Mouse (Mus musculus) liver, embryonic 14.5 days (tissue): ENCODE results near the gene Kctd10. TPM values are rescaled to one million over a fixed set of nuclear protein-coding genes. Genes with fewer than 3 reads are reported as not detected.

Source experiments
- ATAC-seq: fragments of 200-750 bp; cut with Nextera tagmentation; 2 replicates; pipeline ENCODE4 v1.8.0; 2017; ENCODE audit warnings: moderate number of reproducible peaks, mild to moderate bottlenecking, moderate library complexity; ENCODE audit not compliant: insufficient read depth
- DNase-seq, 3 experiments: peaks; one replicate each; pipeline ENCODE4 v3.0.0-alpha.2; 2012 to 2013; ENCODE audit warnings: low read depth in 3 of 3, low spot score in 3 of 3
- H3K27ac ChIP-seq: fragments of 300-500 bp; sonication (generic); 2 replicates; pipeline ENCODE4 v1.5.1; 2014; ENCODE audit warnings: moderate library complexity, mild to moderate bottlenecking, control low read depth, inconsistent platforms
- H3K27me3 ChIP-seq: fragments of 300-500 bp; sonication (generic); 2 replicates; pipeline ENCODE4 v1.6.1; 2014; ENCODE audit warnings: mild to moderate bottlenecking, low read length, moderate library complexity; ENCODE audit not compliant: control insufficient read depth, insufficient read depth
- H3K36me3 ChIP-seq: fragments of 300-500 bp; sonication (generic); replicated peaks from 2 replicates; pipeline ENCODE4 v1.6.1; 2014; ENCODE audit warnings: low read depth; ENCODE audit not compliant: control insufficient read depth, insufficient read depth
- H3K4me1 ChIP-seq, 2 experiments: fragments of 200-500 bp in 1 of 2; fragments of 300-500 bp in 1 of 2; sonication (generic) in 1 of 2; replicated peaks; 2 replicates each; pipeline ENCODE4 v1.6.1; 2012 to 2014; ENCODE audit warnings: antibody characterized with exemption in 1 of 2, inconsistent platforms in 1 of 2, low read length in 1 of 2; ENCODE audit not compliant: control insufficient read depth in 2 of 2, insufficient read depth in 2 of 2
- H3K4me2 ChIP-seq: fragments of 300-500 bp; sonication (generic); 2 replicates; pipeline ENCODE4 v1.6.1; 2014; ENCODE audit warnings: low read depth, mild to moderate bottlenecking, control low read depth, moderate library complexity
- H3K4me3 ChIP-seq, 2 experiments: fragments of 200-500 bp in 1 of 2; fragments of 300-500 bp in 1 of 2; sonication (generic) in 1 of 2; 2 replicates each; pipeline ENCODE4 v1.5.1; 2012 to 2014; ENCODE audit warnings: low read depth in 2 of 2, low read length in 2 of 2, mild to moderate bottlenecking in 2 of 2, control low read depth in 1 of 2, inconsistent platforms in 1 of 2, moderate library complexity in 1 of 2; ENCODE audit not compliant: insufficient read depth in 1 of 2
- H3K9ac ChIP-seq: fragments of 300-500 bp; sonication (generic); replicated peaks from 2 replicates; pipeline ENCODE4 v1.6.1; 2014; ENCODE audit warnings: mild to moderate bottlenecking, control low read depth, moderate library complexity
- H3K9me3 ChIP-seq: fragments of 300-500 bp; sonication (generic); 2 replicates; pipeline ENCODE4 v1.6.1; 2016; ENCODE audit warnings: low read length, mixed read lengths; ENCODE audit not compliant: control insufficient read depth
- CTCF ChIP-seq: IDR thresholded peaks from 2 replicates; pipeline ENCODE4 v1.5.1; 2016; ENCODE audit warnings: antibody characterized with exemption, low read depth, control low read depth
- EP300 ChIP-seq: IDR thresholded peaks from 2 replicates; pipeline ENCODE4 v1.6.1; 2016; ENCODE audit warnings: antibody characterized with exemption, low read depth
- WGBS: fragments of 180-500 bp; shearing (Covaris S2); extraction: QIAGEN DNeasy Blood & Tissue Kit; methylation state at CpG from one replicate; pipeline ENCODE4 v1.1.7; 2014; ENCODE audit not compliant: insufficient replicate concordance; 5-methylcytosine and 5-hydroxymethylcytosine counted together
- polyA plus RNA-seq, 2 experiments: library from polyadenylated mRNA; depleted of rRNA in 1 of 2; stranded (reverse) in 1 of 2; unstranded in 1 of 2; fragments of >200 nt; fragmentation: Nextera tagmentation in 1 of 2; extraction: Ambion mirVana in 1 of 2; gene quantifications; 2 replicates each; pipeline versions ENCODE4 v1.2.1 to v1.2.3; 2012 to 2014

Kctd10 gene
- polyA plus RNA-seq, 2 experiments, result 13.0 to 16.6 TPM

DNA sequence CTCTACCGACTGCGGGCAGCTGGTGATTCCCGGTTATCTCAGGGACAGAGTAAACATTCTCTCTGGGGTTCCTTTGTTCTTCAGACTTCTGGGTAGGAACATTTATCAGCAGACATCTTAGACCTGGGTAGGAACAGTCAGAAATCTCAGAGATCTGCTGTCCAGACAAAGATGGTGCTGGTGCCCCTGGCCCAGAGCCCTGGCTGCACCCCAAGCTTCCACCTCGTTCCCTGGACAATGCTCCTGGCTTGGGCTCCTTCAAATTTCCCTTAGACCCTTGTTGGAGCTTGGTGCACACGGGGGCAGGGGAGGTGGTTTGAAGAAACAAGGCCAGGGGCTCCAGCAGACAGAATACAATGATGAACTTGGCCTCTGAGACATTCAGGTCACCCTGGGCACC lies 42.3 kb upstream of the Kctd10 start:
- TF ChIP-seq CTCF (no peak), EP300 (no peak)
- no peak for DNase-seq
- H3K4me3 ChIP-seq, result no peak overlapping the region
- whole genome bisulfite sequencing, result 34% methylated on average over 5 of the region's 5 CpGs
- H3K9ac ChIP-seq, result no peak overlapping the region
- H3K27me3 ChIP-seq, result no peaks in the 10 kb centered on the region
- H3K27ac ChIP-seq, result no peak overlapping the region
- peaks cover 2% of the 10 kb centered on the region for H3K36me3 ChIP-seq
- H3K4me1 ChIP-seq, result no peaks in the 10 kb centered on the region
- no peak overlapping the region for H3K4me2 ChIP-seq
- no peaks in the 10 kb centered on the region for H3K9me3 ChIP-seq
- ATAC-seq, result no peak

DNA sequence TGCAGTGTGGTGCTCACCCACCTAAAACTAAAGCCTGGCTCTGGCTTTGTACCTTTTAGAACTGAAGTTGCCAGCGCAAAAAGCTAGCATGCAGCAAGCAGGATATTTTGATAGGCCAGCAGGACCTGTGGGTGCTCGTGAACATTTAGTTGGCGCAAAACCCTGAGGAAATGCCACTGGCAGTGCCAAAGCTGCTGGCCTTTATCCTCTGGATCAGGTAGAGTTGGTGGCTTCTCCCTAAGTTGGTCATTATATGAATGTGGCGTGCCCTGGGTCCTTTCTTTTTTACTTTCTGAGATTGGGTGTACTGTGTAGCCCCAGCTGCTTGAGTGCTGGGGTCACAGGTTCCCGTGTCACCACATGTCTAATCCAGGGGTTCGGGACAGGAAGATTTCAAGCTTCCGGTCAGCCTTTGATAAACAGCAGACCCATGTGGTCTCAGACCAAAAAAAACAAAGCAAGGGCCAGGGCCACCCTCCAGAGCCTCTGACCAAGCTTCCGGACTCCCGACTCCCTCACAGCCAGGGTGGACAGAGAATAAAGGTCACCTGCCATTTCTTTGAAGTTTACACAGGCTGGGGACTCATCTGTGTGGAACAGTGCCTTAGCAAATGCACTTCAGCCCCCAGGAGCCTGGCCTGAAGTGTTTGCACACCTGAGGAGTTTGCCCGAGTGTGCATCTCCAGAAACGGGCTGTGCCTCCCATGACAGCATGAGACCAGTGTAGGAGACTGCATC lies 41.4 kb upstream of the Kctd10 start:
- Histone ChIP-seq H3K9me3 (no peaks in the 10 kb centered on the region), H3K4me1 (no peaks in the 10 kb centered on the region), H3K27ac (no peak overlapping the region), H3K36me3 (peaks cover 3% of the 10 kb centered on the region), H3K4me2 (no peak overlapping the region), H3K4me3 (no peak overlapping the region), H3K27me3 (no peaks in the 10 kb centered on the region), H3K9ac (no peak overlapping the region)
- 66% methylated on average over 11 of the region's 11 CpGs for WGBS
- no peak for TF ChIP-seq CTCF
- TF ChIP-seq EP300, result no peak
- peak; percentile 19; the same call in 1 of the 2 replicates for ATAC-seq
- DNase-seq, result no peak

GRCm38 (mm10) chr5:114418541-114418940 lies 38.2 kb upstream of the Kctd10 start:
- no peak for DNase-seq
- Histone ChIP-seq H3K4me2 (no peak overlapping the region), H3K36me3 (peaks cover 13% of the 10 kb centered on the region), H3K4me1 (no peaks in the 10 kb centered on the region), H3K27me3 (no peaks in the 10 kb centered on the region), H3K9me3 (no peaks in the 10 kb centered on the region), H3K27ac (no peak overlapping the region), H3K4me3 (no peak overlapping the region), H3K9ac (no peak overlapping the region)
- WGBS, result 80% methylated on average over 8 of the region's 8 CpGs
- ATAC-seq, result no peak
- TF ChIP-seq CTCF (peak; percentile 64), EP300 (no peak)

- Histone ChIP-seq H3K9me3 (no peaks in the 10 kb centered on the region), H3K27me3 (no peaks in the 10 kb centered on the region), H3K4me2 (no peak overlapping the region), H3K9ac (no peak overlapping the region), H3K27ac (no peak overlapping the region), H3K36me3 (peaks cover 27% of the 10 kb centered on the region), H3K4me1 (no peaks in the 10 kb centered on the region), H3K4me3 (no peak overlapping the region)
- WGBS, result 74% methylated on average over 8 of the region's 8 CpGs
- no peak for DNase-seq
- TF ChIP-seq CTCF (no peak), EP300 (no peak)
- no peak for ATAC-seq
Measured at GRCm38 (mm10) chr5:114416855-114417254, 36.5 kb upstream of the Kctd10 start.

GRCm38 (mm10) chr5:114415606-114416005 lies 35.3 kb upstream of the Kctd10 start:
- TF ChIP-seq EP300 (no peak), CTCF (no peak)
- H3K9ac ChIP-seq, result no peak overlapping the region
- H3K27ac ChIP-seq, result no peak overlapping the region
- no peaks in the 10 kb centered on the region for H3K9me3 ChIP-seq
- no peaks in the 10 kb centered on the region for H3K27me3 ChIP-seq
- no peaks in the 10 kb centered on the region for H3K4me1 ChIP-seq
- no peak for ATAC-seq
- DNase-seq, result no peak
- no peak overlapping the region for H3K4me3 ChIP-seq
- peaks cover 37% of the 10 kb centered on the region for H3K36me3 ChIP-seq
- no peak overlapping the region for H3K4me2 ChIP-seq
- WGBS, result 80% methylated on average over 5 of the region's 5 CpGs
